Mouse (Mus musculus) embryonic stem cell, embryonic (primary cell): ENCODE measurements around the gene Adipor1.

Experiments used
- CTCF ChIA-PET, 4 experiments: fragments of 300-600 bp in 2 of 4; fragments of 350-600 bp in 2 of 4; sonication (Branson Sonifier 250); formaldehyde crosslinking; loops; one replicate each; lab custom pipeline; 2022; ENCODE audit warnings: inconsistent platforms in 2 of 4; lab: Charles Lee
- POLR2A ChIA-PET, 4 experiments: fragments of 300-600 bp in 2 of 4; fragments of 350-600 bp in 2 of 4; sonication (Branson Sonifier 250); formaldehyde crosslinking; loops; one replicate each; lab custom pipeline; 2022; ENCODE audit warnings: antibody characterized with exemption in 4 of 4, inconsistent platforms in 1 of 4; lab: Charles Lee

The Adipor1 gene

DNA sequence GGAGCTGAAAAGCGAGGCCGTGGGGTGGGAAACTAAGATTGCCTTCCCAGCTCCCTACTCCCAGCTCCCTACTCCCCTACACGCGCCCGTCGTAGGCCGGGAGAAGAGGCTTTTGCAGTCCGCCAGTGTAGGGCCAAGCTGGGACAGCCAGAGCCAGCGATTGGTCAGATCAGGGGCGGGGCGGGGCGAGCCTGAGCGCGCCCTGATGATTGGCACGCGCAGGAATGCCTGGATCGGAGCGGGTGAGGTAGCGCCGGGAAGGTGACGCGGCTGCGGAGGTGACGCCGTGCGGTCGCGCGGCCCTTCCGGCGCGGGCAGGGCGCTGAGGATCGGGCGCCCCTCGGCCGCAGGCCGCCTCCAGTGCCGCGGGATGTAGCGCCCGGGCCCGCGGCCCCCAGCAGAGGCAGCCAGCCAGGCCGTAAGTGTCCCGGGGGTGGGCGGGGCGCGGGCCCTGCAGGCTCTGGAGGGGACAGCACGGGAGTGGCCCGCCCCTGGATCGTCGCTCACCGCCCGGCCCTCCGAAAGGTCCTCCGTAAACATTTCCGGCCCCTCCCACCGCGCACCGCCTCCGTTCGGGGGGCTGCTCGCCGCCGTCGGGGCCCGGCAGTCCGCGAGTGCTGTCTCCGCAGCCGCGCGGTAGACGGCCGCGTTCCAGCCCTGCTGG is at the start of gene Adipor1:
Gene Adipor1 (plus strand): TSS at position 211 of the 664 bp plus-strand sequence.
- CTCF ChIA-PET, result interaction anchor here in 3 of 4 experiments (0.5 to 1.3 kb wide), 8 partner anchors 10 to 541 kb away, joined by 3 to 8 read pairs (median 4); partner anchors contain the start of gene Cyb5r1 (in 3 of the 3)
- POLR2A ChIA-PET, result interaction anchor here (0.5 to 6.6 kb wide), 74 partner anchors 8 to 1381 kb away, joined by 3 to 69 read pairs (median 4); partner anchors contain the start of genes Cyb5r1 (in 4 of the 4), Klhl12 (in 2 of the 4), Btg2 (in 1 of the 4) and Ppp1r12b (in 1 of the 4)

DNA sequence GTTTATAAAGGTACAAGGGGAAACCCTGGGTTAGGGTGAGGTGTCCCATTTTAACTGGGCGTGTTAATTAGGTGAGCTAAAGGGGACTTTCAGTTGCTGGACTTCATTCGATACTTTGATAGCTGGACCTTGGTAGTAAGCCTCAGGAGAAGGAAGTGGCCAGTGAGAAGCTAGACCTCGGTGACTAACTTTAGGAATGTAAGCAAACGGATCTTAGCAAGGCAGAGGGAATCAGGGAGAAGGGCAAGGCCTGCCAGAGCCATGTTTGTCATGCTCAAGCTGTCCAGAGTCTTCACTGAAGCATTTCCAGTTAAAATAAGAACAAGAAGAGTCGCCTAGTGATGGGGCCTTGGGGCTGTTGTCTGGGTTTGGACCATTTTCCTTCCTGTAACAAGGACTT is 49.7 kb upstream of the Adipor1 start:
- CTCF ChIA-PET, result no interaction called here
- POLR2A ChIA-PET, result interaction anchor here in 2 of 4 experiments (0.9 to 2.4 kb wide), 8 partner anchors 13 to 192 kb away, joined by 3 to 12 read pairs (median 3); partner anchors contain the start of genes Adipor1 (in 2 of the 2), Klhl12 (in 1 of the 2) and Rabif (in 1 of the 2)

DNA sequence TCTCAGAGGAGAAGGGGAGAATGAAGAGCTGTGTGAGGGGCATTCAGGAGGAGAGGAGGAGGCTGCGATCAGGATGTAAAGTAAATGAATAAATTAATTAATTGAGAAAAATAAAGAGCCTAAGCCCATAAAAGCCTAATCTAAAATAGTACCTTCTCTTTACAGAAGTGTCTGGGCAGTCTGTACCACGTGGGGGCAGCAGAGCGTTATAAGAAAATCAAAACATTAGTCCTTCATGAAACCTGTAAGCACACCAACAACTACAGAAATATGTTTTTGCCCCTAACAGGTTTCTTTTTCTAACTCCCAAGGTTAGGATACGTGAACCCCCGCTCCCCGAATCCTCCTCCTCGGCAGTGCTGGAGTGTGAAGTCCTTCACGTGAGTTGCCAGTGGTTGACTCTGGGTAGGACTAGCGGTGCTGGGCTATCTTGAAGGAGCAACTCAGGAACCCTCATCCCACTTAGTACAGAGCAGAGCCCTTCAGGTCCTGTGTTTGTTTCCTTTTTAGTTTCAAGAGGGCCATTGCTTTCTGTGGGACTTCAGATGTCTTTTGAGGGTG is 46.3 kb upstream of the Adipor1 start:
- ChIA-PET POLR2A (interaction anchor here in 3 of 4 experiments (0.6 to 2.4 kb wide), 7 partner anchors 9 to 1351 kb away, joined by 3 to 9 read pairs (median 3); partner anchors contain the start of genes Klhl12 (in 2 of the 3), Adipor1 (in 1 of the 3), Csrp1 (in 1 of the 3) and Cyb5r1 (in 1 of the 3)), CTCF (interaction anchor here in 1 of 4 experiments (0.7 to 0.9 kb wide), 2 partner anchors 37 to 127 kb away, joined by 3 read pairs; partner anchors contain the start of gene Cyb5r1)

DNA sequence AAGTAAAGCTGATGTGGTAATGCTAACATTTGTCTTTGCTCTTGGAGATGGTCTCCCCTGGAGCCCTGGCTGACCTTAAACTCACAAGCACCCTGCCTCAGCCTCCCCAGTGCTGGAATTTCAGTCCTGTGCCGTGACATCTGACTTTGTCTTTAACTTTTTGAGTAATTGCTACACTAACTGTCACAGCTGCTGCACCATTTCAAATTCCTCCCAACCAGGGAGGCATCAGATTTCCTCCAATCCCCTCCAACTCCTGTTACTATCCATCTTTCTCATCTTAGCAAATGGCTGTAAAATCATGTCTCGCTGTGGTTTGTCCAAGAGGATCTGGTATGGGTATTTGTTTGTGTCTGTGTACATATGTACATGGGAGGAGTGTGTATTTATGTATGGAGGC is 41.1 kb upstream of the Adipor1 start:
- CTCF ChIA-PET, result no interaction called here
- POLR2A ChIA-PET, result interaction anchor here in 1 of 4 experiments (1.0 kb wide), 1 partner anchor 41 kb away, joined by 3 read pairs; no protein-coding TSS in a partner anchor

DNA sequence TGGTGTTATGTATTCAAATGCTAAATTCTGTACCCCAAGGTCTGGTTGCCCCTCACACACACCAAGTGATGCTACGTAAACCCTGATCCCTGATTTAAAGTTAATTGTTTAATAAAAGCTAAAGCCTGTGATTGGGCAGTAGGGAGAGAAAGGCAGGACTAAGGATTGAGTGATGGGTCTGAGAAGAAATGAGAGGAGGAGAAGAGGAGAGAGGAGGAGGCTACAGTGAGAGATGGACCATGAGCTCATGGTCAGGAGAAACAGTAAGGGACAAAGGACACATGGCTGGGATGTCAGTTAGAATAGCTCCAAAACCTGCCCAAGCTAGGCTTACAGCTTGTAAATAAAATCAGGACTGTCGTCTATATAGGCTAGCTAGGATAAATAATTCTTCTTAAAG is 34.1 kb upstream of the Adipor1 start:
- ChIA-PET POLR2A (interaction anchor here (0.5 to 2.6 kb wide), 22 partner anchors 8 to 302 kb away, joined by 3 to 12 read pairs (median 4); partner anchors contain the start of genes Cyb5r1 (in 3 of the 4), Adipor1 (in 1 of the 4), Klhl12 (in 1 of the 4) and Rabif (in 1 of the 4)), CTCF (interaction anchor here in 1 of 4 experiments (0.6 kb wide), 1 partner anchor 226 kb away, joined by 3 read pairs; no protein-coding TSS in a partner anchor)

DNA sequence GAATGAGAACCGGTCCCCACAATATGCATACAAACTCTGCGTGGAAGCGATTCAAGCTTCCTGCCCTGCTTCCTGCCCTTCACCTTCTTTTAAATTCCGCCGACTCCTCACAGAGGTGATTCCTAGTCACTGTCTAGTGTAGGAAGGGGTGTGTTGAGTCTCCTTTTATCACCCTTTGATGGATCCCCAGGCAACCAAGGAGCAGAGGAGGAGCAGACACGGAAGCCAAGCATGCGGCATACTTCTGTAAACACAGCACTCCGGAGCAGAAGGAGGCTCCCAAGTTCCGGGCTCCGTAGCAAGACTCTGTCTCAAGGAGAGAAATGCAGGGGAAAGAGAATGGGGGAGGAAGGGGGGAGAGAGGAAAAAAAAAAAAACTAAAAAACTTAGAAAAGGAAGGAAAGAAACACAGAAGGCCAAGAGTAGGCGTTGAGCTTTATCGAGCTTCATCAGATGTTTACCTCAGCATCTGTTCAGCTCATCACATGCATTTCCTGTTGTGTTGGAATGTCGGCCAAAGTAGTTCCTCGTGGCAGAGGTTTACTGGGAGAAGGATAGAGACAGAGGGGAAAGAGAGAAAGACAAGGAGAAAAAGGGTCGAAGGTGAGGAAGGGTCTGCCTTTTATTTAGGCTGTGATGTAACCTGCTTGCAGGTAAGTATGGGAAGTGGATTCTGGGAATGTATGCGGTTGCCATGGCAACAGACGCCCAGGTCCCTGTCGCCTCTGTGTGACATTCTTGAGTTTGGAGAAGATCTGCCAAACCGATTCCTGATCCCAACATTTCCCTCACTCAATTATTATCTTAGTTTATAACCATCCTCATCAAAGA is 33.2 kb upstream of the Adipor1 start:
- ChIA-PET POLR2A (interaction anchor here (0.7 to 2.6 kb wide), 25 partner anchors 9 to 282 kb away, joined by 3 to 12 read pairs (median 3); partner anchors contain the start of genes Cyb5r1 (in 3 of the 4), Adipor1 (in 2 of the 4), Klhl12 (in 1 of the 4) and Tmem183a (in 1 of the 4)), CTCF (interaction anchor here in 2 of 4 experiments (0.5 to 0.8 kb wide), 3 partner anchors 50 to 1016 kb away, joined by 3 to 4 read pairs (median 4); no protein-coding TSS in a partner anchor)

DNA sequence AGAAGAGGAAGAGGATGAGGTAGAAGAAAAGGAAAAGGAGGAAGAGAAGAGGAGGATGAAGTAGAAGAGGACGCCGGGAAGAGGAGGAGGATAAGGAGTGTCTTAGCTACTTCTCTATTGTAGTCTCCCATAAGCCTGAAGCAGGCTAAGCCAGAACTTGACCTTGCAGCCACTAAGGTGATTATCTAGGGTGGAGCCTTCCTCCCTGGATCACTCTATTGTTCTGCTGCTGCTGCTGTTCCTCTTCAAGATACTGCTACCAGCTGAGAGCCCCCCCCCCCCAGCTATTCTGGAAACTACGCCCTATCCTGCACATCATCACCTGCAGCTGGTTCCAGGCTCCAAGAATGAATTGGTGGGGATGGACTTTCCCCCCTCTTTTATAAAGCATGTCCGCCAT is 30.6 kb upstream of the Adipor1 start:
- ChIA-PET CTCF (interaction anchor here in 1 of 4 experiments (1.0 kb wide), 1 partner anchor 21 kb away, joined by 4 read pairs; the partner anchor contains the start of gene Cyb5r1), POLR2A (interaction anchor here in 3 of 4 experiments (0.7 to 1.4 kb wide), 7 partner anchors 15 to 1152 kb away, joined by 4 to 8 read pairs (median 5); partner anchors contain the start of genes Cyb5r1 (in 3 of the 3) and Adipor1 (in 2 of the 3))

DNA sequence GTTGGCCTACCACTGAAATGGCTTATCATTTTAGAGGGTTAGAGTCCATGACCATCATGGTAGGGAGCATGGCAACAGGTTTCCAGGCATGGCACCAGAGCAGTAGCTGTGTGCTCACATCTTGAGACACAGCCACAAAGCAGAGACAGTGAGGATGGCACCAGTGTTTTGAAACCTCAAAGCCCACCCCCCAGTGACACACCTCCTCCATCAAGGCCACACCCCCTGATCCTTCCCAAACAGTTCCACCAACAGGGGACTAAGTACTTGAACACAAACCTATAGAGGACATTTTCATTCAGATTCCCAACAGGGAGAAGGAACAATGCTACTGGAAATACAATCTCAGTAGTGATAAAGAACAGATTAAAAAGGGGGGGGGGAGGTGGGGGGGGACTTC is 30.0 kb upstream of the Adipor1 start:
- ChIA-PET CTCF (no interaction called here), POLR2A (interaction anchor here in 3 of 4 experiments (1.0 to 1.4 kb wide), 6 partner anchors 15 to 30 kb away, joined by 3 to 8 read pairs (median 4); partner anchors contain the start of genes Cyb5r1 (in 3 of the 3) and Adipor1 (in 2 of the 3))

DNA sequence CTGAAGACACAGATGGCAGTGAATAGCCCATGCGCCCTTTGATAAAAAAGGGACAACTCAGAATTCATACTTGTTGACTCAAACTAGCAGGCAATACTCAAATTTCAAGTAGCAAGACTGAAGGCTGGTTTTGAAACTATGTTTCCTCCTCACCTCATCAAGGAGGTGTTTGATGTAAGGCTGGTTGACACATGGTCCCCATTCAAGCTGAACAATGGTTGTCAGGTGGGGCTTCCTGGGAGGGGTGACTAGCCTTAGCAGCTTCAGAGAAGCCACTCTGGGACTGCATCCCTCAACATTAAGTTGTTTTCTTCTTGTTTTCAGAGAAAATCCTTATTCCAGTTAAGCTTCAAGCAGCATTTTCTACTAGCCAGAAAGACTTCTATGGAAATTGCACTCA is 29.5 kb upstream of the Adipor1 start, which contains the start of gene 4933406M09Rik:
Gene 4933406M09Rik (plus strand): TSS at position 275 of the 400 bp plus-strand sequence.
- POLR2A ChIA-PET, result interaction anchor here in 2 of 4 experiments (1.0 to 1.4 kb wide), 2 partner anchors 16 to 20 kb away, joined by 3 to 4 read pairs; partner anchors contain the start of gene Cyb5r1 (in 1 of the 2)
- CTCF ChIA-PET, result no interaction called here

DNA sequence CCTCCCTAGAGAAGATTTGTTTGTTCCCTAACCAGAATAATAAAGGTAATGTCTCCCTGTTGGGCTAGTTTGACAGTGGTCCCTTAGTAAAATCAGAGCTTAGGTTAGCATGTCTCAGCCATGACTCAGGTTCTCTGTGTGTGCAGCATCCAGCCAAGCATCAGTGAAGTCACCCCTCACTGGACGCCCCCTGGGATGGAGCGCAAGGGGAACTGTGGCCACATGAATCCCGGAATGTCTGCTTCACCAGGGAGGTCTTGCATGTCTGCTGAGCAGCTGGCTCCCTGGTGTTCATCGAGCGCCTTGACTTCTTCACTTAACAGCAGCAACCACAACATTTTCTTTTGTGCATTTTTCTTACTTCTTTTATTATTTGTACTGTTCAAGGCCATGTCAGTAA is 21.4 kb upstream of the Adipor1 start:
- ChIA-PET POLR2A (interaction anchor here in 3 of 4 experiments (0.5 to 2.7 kb wide), 4 partner anchors 12 to 1374 kb away, joined by 3 to 6 read pairs (median 6); partner anchors contain the start of genes Cyb5r1 (in 2 of the 3) and Adipor1 (in 1 of the 3)), CTCF (no interaction called here)

DNA sequence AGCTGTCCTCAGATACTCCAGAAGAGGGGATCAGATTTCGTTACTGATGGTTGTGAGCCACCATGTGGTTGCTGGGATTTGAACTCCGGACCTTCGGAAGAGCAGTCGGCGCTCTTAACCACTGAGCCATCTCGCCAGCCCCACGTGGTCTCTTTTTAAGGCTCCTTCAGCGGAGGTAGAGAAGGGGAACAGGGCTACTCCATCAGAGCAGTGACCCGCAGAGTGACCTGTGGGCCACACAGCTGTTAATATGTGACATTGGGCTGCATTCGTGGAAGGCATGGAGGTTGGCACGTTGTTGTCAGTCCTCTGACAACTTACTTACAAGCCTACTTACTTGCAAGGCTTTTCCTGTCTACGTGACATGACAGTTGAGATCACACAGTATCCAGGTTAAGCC is 17.0 kb upstream of the Adipor1 start:
- CTCF ChIA-PET, result no interaction called here
- POLR2A ChIA-PET, result interaction anchor here in 2 of 4 experiments (1.1 to 1.5 kb wide), 2 partner anchors 17 to 31 kb away, joined by 3 read pairs; no protein-coding TSS in a partner anchor

DNA sequence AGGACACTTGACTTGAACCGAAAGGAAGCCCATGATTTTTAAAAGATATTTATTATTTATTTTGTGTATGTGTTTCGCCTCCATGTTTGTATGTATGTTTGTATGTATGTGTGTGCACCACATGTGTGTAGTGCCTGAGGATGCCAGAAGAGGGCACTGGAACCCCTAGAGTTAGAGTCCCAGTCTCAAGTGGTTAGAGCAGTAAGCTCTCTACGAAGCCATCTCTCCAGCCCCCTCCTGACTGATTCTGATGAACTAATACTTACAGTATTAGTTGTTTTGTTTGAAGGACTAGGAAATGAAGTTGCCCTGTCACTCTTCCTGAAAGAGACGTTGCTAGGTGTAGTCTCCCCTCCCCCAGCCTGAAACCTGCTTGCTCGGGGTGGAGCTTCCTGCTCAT is 15.4 kb upstream of the Adipor1 start:
- CTCF ChIA-PET, result interaction anchor here in 2 of 4 experiments (0.5 to 1.0 kb wide), 4 partner anchors 18 to 707 kb away, joined by 3 to 5 read pairs (median 3); partner anchors contain the start of gene Klhl12 (in 1 of the 2)
- POLR2A ChIA-PET, result interaction anchor here in 3 of 4 experiments (0.5 to 1.4 kb wide), 10 partner anchors 11 to 55 kb away, joined by 3 to 6 read pairs (median 4); partner anchors contain the start of genes Adipor1 (in 3 of the 3) and Klhl12 (in 1 of the 3)

DNA sequence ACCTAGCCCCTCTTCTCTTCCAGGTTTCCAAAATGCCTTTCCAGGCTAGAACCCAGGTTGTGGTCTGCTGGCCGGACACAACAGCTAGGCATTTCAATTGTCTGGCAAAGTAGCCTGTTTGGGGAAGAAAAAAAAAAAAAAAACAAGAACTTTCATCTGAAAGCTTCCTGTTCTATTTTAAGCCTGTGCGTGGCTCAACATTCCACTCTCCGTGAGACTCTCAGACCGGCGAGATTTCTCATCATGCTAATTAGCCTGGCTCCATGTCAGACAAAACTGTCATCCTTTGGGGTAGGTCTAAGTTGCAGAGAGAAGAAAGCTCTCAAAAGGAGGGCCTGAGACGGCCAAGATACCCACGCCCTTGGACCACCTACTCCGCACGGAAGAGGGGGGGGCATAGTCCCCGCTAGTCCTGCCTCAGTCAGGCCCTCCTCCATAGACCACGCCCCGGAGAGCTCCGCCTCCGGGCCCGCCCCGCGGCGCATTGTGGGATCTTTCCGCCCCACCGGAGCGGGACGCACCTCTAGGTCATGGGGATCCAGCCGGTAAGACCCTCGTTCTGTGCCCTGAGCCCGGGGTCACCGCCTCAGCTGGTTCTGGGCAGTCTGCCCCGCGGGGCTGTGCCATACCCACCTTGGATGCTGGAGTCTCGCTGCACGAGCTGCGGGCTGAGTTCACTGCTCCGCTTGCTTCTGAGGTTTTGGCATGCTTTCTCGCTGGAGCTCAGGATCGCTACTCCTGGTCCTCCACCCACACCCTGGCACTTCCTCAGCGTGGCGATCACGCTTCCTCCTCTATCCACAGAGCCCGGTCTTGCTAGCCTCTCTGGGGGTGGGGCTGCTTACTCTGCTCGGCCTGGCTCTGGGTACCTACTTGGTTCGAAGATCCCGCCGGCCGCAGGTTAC is 9.4 kb upstream of the Adipor1 start, which contains the start of gene Cyb5r1:
Gene Cyb5r1 (plus strand): TSS at position 51 of the 905 bp plus-strand sequence.
- ChIA-PET POLR2A (interaction anchor here (0.6 to 2.0 kb wide), 90 partner anchors 9 to 1931 kb away, joined by 3 to 69 read pairs (median 4); partner anchors contain the start of genes Adipor1 (in 4 of the 4), Klhl12 (in 3 of the 4), Rabif (in 3 of the 4) and Btg2 (in 1 of the 4)), CTCF (interaction anchor here (0.6 to 1.3 kb wide), 11 partner anchors 9 to 233 kb away, joined by 3 to 8 read pairs (median 4); partner anchors contain the start of gene Adipor1 (in 3 of the 4))

DNA sequence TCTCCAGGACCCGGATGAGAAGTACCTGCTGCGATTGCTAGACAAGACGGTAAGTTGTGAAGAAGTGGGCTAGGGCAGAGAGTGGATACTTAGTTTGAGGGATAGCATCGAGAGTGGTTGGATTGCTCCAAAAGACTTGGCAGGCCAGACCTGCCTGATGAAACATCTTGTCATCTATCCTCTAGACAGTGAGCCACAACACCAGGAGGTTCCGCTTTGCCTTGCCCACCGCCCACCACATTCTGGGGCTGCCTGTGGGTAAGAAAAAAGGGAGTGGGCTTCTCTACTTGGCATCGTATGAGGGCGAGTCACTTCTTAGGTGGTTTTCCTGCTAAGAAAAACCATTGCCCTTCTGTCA is 8.8 kb upstream of the Adipor1 start:
- ChIA-PET CTCF (interaction anchor here in 3 of 4 experiments (0.7 to 1.3 kb wide), 5 partner anchors 9 to 113 kb away, joined by 3 to 8 read pairs (median 4); partner anchors contain the start of gene Adipor1 (in 2 of the 3)), POLR2A (interaction anchor here (0.6 to 2.0 kb wide), 63 partner anchors 8 to 739 kb away, joined by 3 to 69 read pairs (median 4); partner anchors contain the start of genes Adipor1 (in 4 of the 4), Klhl12 (in 3 of the 4), Rabif (in 3 of the 4) and Btg2 (in 1 of the 4))

DNA sequence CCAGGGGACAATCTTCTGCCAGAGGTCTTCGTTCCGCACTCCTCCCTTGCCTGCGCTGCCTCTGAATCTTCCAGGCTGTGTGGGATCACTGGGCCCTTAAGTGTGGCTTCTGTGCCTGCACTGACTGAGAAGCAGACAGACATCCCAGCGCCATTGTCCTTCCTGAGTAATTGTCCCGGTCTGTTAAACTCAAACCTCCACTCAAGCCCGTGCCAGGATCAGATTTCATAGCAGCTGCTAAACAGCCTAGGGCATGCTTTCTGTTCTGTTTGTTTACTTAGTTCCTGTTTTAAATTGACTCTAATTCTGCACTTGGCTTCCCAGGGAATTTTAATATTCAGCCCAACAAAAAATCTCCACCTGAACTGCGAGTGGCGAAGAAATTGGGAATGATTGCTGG is 7.1 kb upstream of the Adipor1 start:
- ChIA-PET POLR2A (interaction anchor here in 2 of 4 experiments (0.6 to 1.5 kb wide), 2 partner anchors 26 to 740 kb away, joined by 3 read pairs; no protein-coding TSS in a partner anchor), CTCF (no interaction called here)
